Mouse (Mus musculus) c-Kit-negative CD71-positive TER-119-positive erythroid progenitor cells, embryonic 14.5 days (primary cell): ENCODE results near the gene Dusp14.
A peak's percentile ranks its signal among the peaks of the same experiment; 100 is the strongest.

ENCODE experiments used
- DNase-seq: peaks from one replicate; pipeline ENCODE4 v3.0.0-alpha.2; 2013; ENCODE audit warnings: low read depth, low spot score

Dusp14 gene

GRCm38 (mm10) chr11:84066927-84067645 lies 2.0 kb downstream of the Dusp14 start:
- DNase-seq, result no peak

- no peak for DNase-seq
Observed at GRCm38 (mm10) chr11:84066071-84066481, 3.0 kb downstream of the Dusp14 start.

- DNase-seq, result no peak
Observed at GRCm38 (mm10) chr11:84063631-84064209, 5.3 kb downstream of the Dusp14 start.

GRCm38 (mm10) chr11:84062805-84063204 lies 6.3 kb downstream of the Dusp14 start:
- no peak for DNase-seq

GRCm38 (mm10) chr11:84061881-84062280 lies 7.2 kb downstream of the Dusp14 start:
- DNase-seq, result no peak

- DNase-seq, result no peak
Observed at GRCm38 (mm10) chr11:84060635-84061034, 8.4 kb downstream of the Dusp14 start.

GRCm38 (mm10) chr11:84059784-84060183 lies 9.3 kb downstream of the Dusp14 start:
- no peak for DNase-seq

- DNase-seq, result no peak
Observed at GRCm38 (mm10) chr11:84057418-84057817, 11.6 kb downstream of the Dusp14 start.

GRCm38 (mm10) chr11:84053524-84054163 lies 15.4 kb downstream of the Dusp14 start:
- DNase-seq, result no peak

- DNase-seq, result no peak
Observed at GRCm38 (mm10) chr11:84053055-84053454, 16.0 kb downstream of the Dusp14 start.

- no peak for DNase-seq
Observed at GRCm38 (mm10) chr11:84048411-84048810, 20.6 kb downstream of the Dusp14 start.

GRCm38 (mm10) chr11:84047270-84047669 lies 21.8 kb downstream of the Dusp14 start:
- DNase-seq, result no peak

- DNase-seq, result no peak
Observed at GRCm38 (mm10) chr11:84044988-84045387, 24.1 kb downstream of the Dusp14 start.

GRCm38 (mm10) chr11:84042808-84043762 lies 26.0 kb downstream of the Dusp14 start:
- DNase-seq, result no peak

GRCm38 (mm10) chr11:84040621-84041020 lies 28.4 kb downstream of the Dusp14 start:
- no peak for DNase-seq

- no peak for DNase-seq
Observed at GRCm38 (mm10) chr11:84033671-84034070, 35.4 kb downstream of the Dusp14 start.

GRCm38 (mm10) chr11:84032559-84032958 lies 36.5 kb downstream of the Dusp14 start:
- DNase-seq, result no peak

- DNase-seq, result peak; percentile 11
Observed at GRCm38 (mm10) chr11:84031971-84032370, 37.1 kb downstream of the Dusp14 start.

GRCm38 (mm10) chr11:84028271-84029028 lies 40.6 kb downstream of the Dusp14 start:
- no peak for DNase-seq

GRCm38 (mm10) chr11:84027231-84027630 lies 41.8 kb downstream of the Dusp14 start:
- no peak for DNase-seq
